Mouse (Mus musculus): ENCODE measurements around the gene Hmgcl.
A peak's percentile ranks its signal among the peaks of the same experiment; 100 is the strongest.
"Not testable (repeated sequence)": the region's sequence is repeated elsewhere in the genome, so short reads cannot be mapped to it uniquely, and the experiment has no call there.

Gene Hmgcl

GRCm38 (mm10) chr4:135962198-135962597 is 15.9 kb downstream of the Hmgcl start:
- DNase-seq, result no peak

- no peak for DNase-seq
Measured at GRCm38 (mm10) chr4:135962946-135963345, 16.7 kb downstream of the Hmgcl start.

- peak; percentile 96 to 98 for DNase-seq
Measured at GRCm38 (mm10) chr4:135963457-135964193, 17.4 kb downstream of the Hmgcl start, which contains the start of gene Gale. Gene Gale, plus strand, starts transcription at chr4:135963727.

GRCm38 (mm10) chr4:135964426-135964825 is 18.2 kb downstream of the Hmgcl start:
- peak; percentile 58 to 75 for DNase-seq

- DNase-seq, result no peak
Measured at GRCm38 (mm10) chr4:135965113-135965512, 18.9 kb downstream of the Hmgcl start.

- no peak for DNase-seq
Measured at GRCm38 (mm10) chr4:135966283-135966682, 20.0 kb downstream of the Hmgcl start.

- no peak for DNase-seq
Measured at GRCm38 (mm10) chr4:135967086-135967760, 21.0 kb downstream of the Hmgcl start.

- DNase-seq, result no peak
Measured at GRCm38 (mm10) chr4:135968271-135968869, 22.1 kb downstream of the Hmgcl start.

GRCm38 (mm10) chr4:135969070-135969750 is 23.0 kb downstream of the Hmgcl start:
- no peak for DNase-seq

GRCm38 (mm10) chr4:135970585-135970984 is 24.3 kb downstream of the Hmgcl start:
- no peak for DNase-seq

GRCm38 (mm10) chr4:135971805-135972555 is 25.7 kb downstream of the Hmgcl start:
- peak in 1 of 2 experiments; percentile 33 for DNase-seq

- peak; percentile 91 to 93 for DNase-seq
Measured at GRCm38 (mm10) chr4:135972556-135972906, 26.3 kb downstream of the Hmgcl start, which contains the start of gene Lypla2. Gene Lypla2, minus strand, starts transcription at chr4:135972626.

GRCm38 (mm10) chr4:135972911-135973811 is 26.9 kb downstream of the Hmgcl start:
- no peak for DNase-seq

- no peak for DNase-seq
Measured at GRCm38 (mm10) chr4:135976146-135976545, 29.9 kb downstream of the Hmgcl start.

GRCm38 (mm10) chr4:135980223-135980622 is 34.0 kb downstream of the Hmgcl start:
- not testable (repeated sequence) for DNase-seq

GRCm38 (mm10) chr4:135981524-135982063 is 35.3 kb downstream of the Hmgcl start:
- DNase-seq, result no peak

- no peak for DNase-seq
Measured at GRCm38 (mm10) chr4:135984556-135984955, 38.3 kb downstream of the Hmgcl start.

- no peak for DNase-seq
Measured at GRCm38 (mm10) chr4:135985193-135985592, 38.9 kb downstream of the Hmgcl start.

- no peak for DNase-seq
Measured at GRCm38 (mm10) chr4:135985769-135986168, 39.5 kb downstream of the Hmgcl start.

GRCm38 (mm10) chr4:135986301-135986942 is 40.2 kb downstream of the Hmgcl start:
- peak; percentile 22 to 37 for DNase-seq
